Mouse (Mus musculus): ENCODE measurements around the gene Pxmp4. TPM values are rescaled to one million over a fixed set of nuclear protein-coding genes. Genes with fewer than 3 reads are reported as not detected.

The Pxmp4 gene
- polyA plus RNA-seq, 1 experiment from 2014 or later = 15.9 TPM

GRCm38 (mm10) chr2:154583906-154584872 is 19.3 kb downstream of the Pxmp4 start:
- 51% methylated on average over 15 of the region's 15 CpGs for WGBS
- Histone ChIP-seq H3K9ac (ENCODE audit: low read depth, low read length) (no peak overlapping the region), H3K27me3 (ENCODE audit: control insufficient read depth, insufficient read depth, low read depth, low read length) (no peaks in the 10 kb centered on the region), H3K4me1 (ENCODE audit: control insufficient read depth, insufficient read depth, low read length) (peaks cover 3% of the 10 kb centered on the region; the same call in 1 of the 2 replicates), H3K9me3 (replicated peaks; ENCODE audit: control insufficient read depth, low read length, poor library complexity, severe bottlenecking) (no peaks in the 10 kb centered on the region), H3K4me3 (ENCODE audit: low read depth, low read length) (no peak overlapping the region), H3K36me3 (ENCODE audit: control insufficient read depth, insufficient read depth, low read length) (no peaks in the 10 kb centered on the region), H3K4me2 (ENCODE audit: low read length) (no peak overlapping the region), H3K27ac (ENCODE audit: low read length) (peak overlapping the region; percentile 14; the same call in 1 of the 2 replicates)
- peak; percentile 66 for ATAC-seq

GRCm38 (mm10) chr2:154581421-154581820 is 22.1 kb downstream of the Pxmp4 start:
- H3K4me3 ChIP-seq (ENCODE audit: low read depth, low read length) = no peak overlapping the region
- no peaks in the 10 kb centered on the region for H3K9me3 ChIP-seq (replicated peaks; ENCODE audit: control insufficient read depth, low read length, poor library complexity, severe bottlenecking)
- peaks cover 10% of the 10 kb centered on the region for H3K4me1 ChIP-seq (ENCODE audit: control insufficient read depth, insufficient read depth, low read length)
- no peak overlapping the region for H3K27ac ChIP-seq (ENCODE audit: low read length)
- no peak for ATAC-seq
- H3K4me2 ChIP-seq (ENCODE audit: low read length) = no peak overlapping the region
- H3K9ac ChIP-seq (ENCODE audit: low read depth, low read length) = no peak overlapping the region
- WGBS = 90% methylated on average over 1 of the region's 1 CpGs
- no peaks in the 10 kb centered on the region for H3K36me3 ChIP-seq (ENCODE audit: control insufficient read depth, insufficient read depth, low read length)
- no peaks in the 10 kb centered on the region for H3K27me3 ChIP-seq (ENCODE audit: control insufficient read depth, insufficient read depth, low read depth, low read length)

- H3K9me3 ChIP-seq (replicated peaks; ENCODE audit: control insufficient read depth, low read length, poor library complexity, severe bottlenecking) = no peaks in the 10 kb centered on the region
- WGBS = 71% methylated on average over 8 of the region's 8 CpGs
- no peak for ATAC-seq
- H3K9ac ChIP-seq (ENCODE audit: low read depth, low read length) = no peak overlapping the region
- H3K4me1 ChIP-seq (ENCODE audit: control insufficient read depth, insufficient read depth, low read length) = peaks cover 10% of the 10 kb centered on the region
- no peak overlapping the region for H3K4me3 ChIP-seq (ENCODE audit: low read depth, low read length)
- no peak overlapping the region for H3K4me2 ChIP-seq (ENCODE audit: low read length)
- H3K27ac ChIP-seq (ENCODE audit: low read length) = no peak overlapping the region
- no peaks in the 10 kb centered on the region for H3K27me3 ChIP-seq (ENCODE audit: control insufficient read depth, insufficient read depth, low read depth, low read length)
- no peaks in the 10 kb centered on the region for H3K36me3 ChIP-seq (ENCODE audit: control insufficient read depth, insufficient read depth, low read length)
Observed at GRCm38 (mm10) chr2:154580586-154580985, 22.9 kb downstream of the Pxmp4 start.

GRCm38 (mm10) chr2:154577744-154578067 is 25.8 kb downstream of the Pxmp4 start:
- WGBS = 54% methylated on average over 6 of the region's 6 CpGs
- Histone ChIP-seq H3K4me3 (ENCODE audit: low read depth, low read length) (no peak overlapping the region), H3K9me3 (replicated peaks; ENCODE audit: control insufficient read depth, low read length, poor library complexity, severe bottlenecking) (no peaks in the 10 kb centered on the region), H3K4me1 (ENCODE audit: control insufficient read depth, insufficient read depth, low read length) (peaks cover 7% of the 10 kb centered on the region), H3K9ac (ENCODE audit: low read depth, low read length) (no peak overlapping the region), H3K4me2 (ENCODE audit: low read length) (no peak overlapping the region), H3K27me3 (ENCODE audit: control insufficient read depth, insufficient read depth, low read depth, low read length) (no peaks in the 10 kb centered on the region), H3K27ac (ENCODE audit: low read length) (no peak overlapping the region; the same call in 1 of the 2 replicates), H3K36me3 (ENCODE audit: control insufficient read depth, insufficient read depth, low read length) (no peaks in the 10 kb centered on the region)
- ATAC-seq = no peak

GRCm38 (mm10) chr2:154576876-154577743 is 26.4 kb downstream of the Pxmp4 start:
- peaks cover 7% of the 10 kb centered on the region for H3K4me1 ChIP-seq (ENCODE audit: control insufficient read depth, insufficient read depth, low read length)
- no peaks in the 10 kb centered on the region for H3K27me3 ChIP-seq (ENCODE audit: control insufficient read depth, insufficient read depth, low read depth, low read length)
- ATAC-seq = 0 out of 2 replicates have a peak, but pooled peaks have one; percentile 68
- peak overlapping the region; percentile 33; the same call in 1 of the 2 replicates for H3K9ac ChIP-seq (ENCODE audit: low read depth, low read length)
- H3K9me3 ChIP-seq (replicated peaks; ENCODE audit: control insufficient read depth, low read length, poor library complexity, severe bottlenecking) = no peaks in the 10 kb centered on the region
- WGBS = 15% methylated on average over 12 of the region's 12 CpGs
- no peak overlapping the region for H3K4me3 ChIP-seq (ENCODE audit: low read depth, low read length)
- H3K4me2 ChIP-seq (ENCODE audit: low read length) = no peak overlapping the region
- no peaks in the 10 kb centered on the region for H3K36me3 ChIP-seq (ENCODE audit: control insufficient read depth, insufficient read depth, low read length)
- H3K27ac ChIP-seq (ENCODE audit: low read length) = peak overlapping the region; percentile 40; the same call in 1 of the 2 replicates

GRCm38 (mm10) chr2:154574271-154574670 is 29.2 kb downstream of the Pxmp4 start:
- H3K27ac ChIP-seq (ENCODE audit: low read length) = no peak overlapping the region
- H3K36me3 ChIP-seq (ENCODE audit: control insufficient read depth, insufficient read depth, low read length) = no peaks in the 10 kb centered on the region
- H3K4me2 ChIP-seq (ENCODE audit: low read length) = no peak overlapping the region
- H3K9me3 ChIP-seq (replicated peaks; ENCODE audit: control insufficient read depth, low read length, poor library complexity, severe bottlenecking) = no peaks in the 10 kb centered on the region
- no peaks in the 10 kb centered on the region for H3K27me3 ChIP-seq (ENCODE audit: control insufficient read depth, insufficient read depth, low read depth, low read length)
- ATAC-seq = no peak
- H3K4me3 ChIP-seq (ENCODE audit: low read depth, low read length) = no peak overlapping the region
- no peak overlapping the region for H3K9ac ChIP-seq (ENCODE audit: low read depth, low read length)
- H3K4me1 ChIP-seq (ENCODE audit: control insufficient read depth, insufficient read depth, low read length) = peaks cover 8% of the 10 kb centered on the region
- WGBS = 35% methylated on average over 7 of the region's 7 CpGs

- 79% methylated on average over 3 of the region's 3 CpGs for WGBS
- Histone ChIP-seq H3K4me2 (ENCODE audit: low read length) (no peak overlapping the region), H3K36me3 (ENCODE audit: control insufficient read depth, insufficient read depth, low read length) (no peaks in the 10 kb centered on the region), H3K9ac (ENCODE audit: low read depth, low read length) (no peak overlapping the region), H3K27me3 (ENCODE audit: control insufficient read depth, insufficient read depth, low read depth, low read length) (no peaks in the 10 kb centered on the region), H3K4me3 (ENCODE audit: low read depth, low read length) (no peak overlapping the region), H3K9me3 (replicated peaks; ENCODE audit: control insufficient read depth, low read length, poor library complexity, severe bottlenecking) (no peaks in the 10 kb centered on the region), H3K4me1 (ENCODE audit: control insufficient read depth, insufficient read depth, low read length) (peaks cover 14% of the 10 kb centered on the region), H3K27ac (ENCODE audit: low read length) (no peak overlapping the region)
- ATAC-seq = no peak
Observed at GRCm38 (mm10) chr2:154572996-154573395, 30.5 kb downstream of the Pxmp4 start.

- H3K4me2 ChIP-seq (ENCODE audit: low read length) = no peak overlapping the region
- 84% methylated on average over 8 of the region's 8 CpGs for WGBS
- H3K4me1 ChIP-seq (ENCODE audit: control insufficient read depth, insufficient read depth, low read length) = peaks cover 8% of the 10 kb centered on the region; the same call in 1 of the 2 replicates
- H3K9ac ChIP-seq (ENCODE audit: low read depth, low read length) = no peak overlapping the region
- H3K4me3 ChIP-seq (ENCODE audit: low read depth, low read length) = no peak overlapping the region
- no peaks in the 10 kb centered on the region for H3K9me3 ChIP-seq (replicated peaks; ENCODE audit: control insufficient read depth, low read length, poor library complexity, severe bottlenecking)
- H3K36me3 ChIP-seq (ENCODE audit: control insufficient read depth, insufficient read depth, low read length) = no peaks in the 10 kb centered on the region
- no peak for ATAC-seq
- H3K27me3 ChIP-seq (ENCODE audit: control insufficient read depth, insufficient read depth, low read depth, low read length) = no peaks in the 10 kb centered on the region
- H3K27ac ChIP-seq (ENCODE audit: low read length) = no peak overlapping the region
Observed at GRCm38 (mm10) chr2:154571976-154572375, 31.5 kb downstream of the Pxmp4 start.
